Mouse (Mus musculus) heart, embryonic 10.5 days (tissue): ENCODE data around the gene Spred3. TPM values are rescaled to one million over a fixed set of nuclear protein-coding genes. Genes with fewer than 3 reads are reported as not detected.

Experiments used
- polyA plus RNA-seq: library from polyadenylated mRNA; unstranded; fragments of >200 nt; fragmentation: Nextera tagmentation; extraction: Ambion mirVana; gene quantifications from 2 replicates; pipeline ENCODE4 v1.2.1, GENCODE M21; 2016

The Spred3 gene
- polyA plus RNA-seq, 1 experiment from 2014 or later = 2.7 TPM

Other genes with a start within 250 kb of the Spred3 start
- 319 and 371 TPM in 2 replicates for gene Actn4, start 208.1 kb downstream of the Spred3 start, polyA plus RNA-seq
- gene Eif3k, start 188.5 kb downstream of the Spred3 start, polyA plus RNA-seq = 289 and 329 TPM in 2 replicates
- gene Map4k1, start 188.4 kb downstream of the Spred3 start, polyA plus RNA-seq = 9.9 and 14.3 TPM in 2 replicates
- gene Ryr1, start 45.2 kb downstream of the Spred3 start, polyA plus RNA-seq = 0.20 and 0.73 TPM in 2 replicates
- 0.74 and 0.79 TPM in 2 replicates for gene Rasgrp4, start 35.6 kb downstream of the Spred3 start, polyA plus RNA-seq
- gene Fam98c, start 14.2 kb downstream of the Spred3 start, polyA plus RNA-seq = 13.3 and 14.6 TPM in 2 replicates
- 0.51 and 0.64 TPM in 2 replicates for gene Ggn, start 201 bp downstream of the Spred3 start, polyA plus RNA-seq
- 244 and 267 TPM in 2 replicates for gene Psmd8, start 10.3 kb upstream of the Spred3 start, polyA plus RNA-seq
- 0.14 and 0.59 TPM in 2 replicates for gene Catsperg1, start 43.6 kb upstream of the Spred3 start, polyA plus RNA-seq
- gene Kcnk6, start 62.1 kb upstream of the Spred3 start, polyA plus RNA-seq = 1.7 and 2.4 TPM in 2 replicates
- 126 and 131 TPM in 2 replicates for gene Yif1b, start 67.9 kb upstream of the Spred3 start, polyA plus RNA-seq
- gene 2200002D01Rik, start 78.1 kb upstream of the Spred3 start, polyA plus RNA-seq = 8.2 and 9.7 TPM in 2 replicates
- gene Spint2, start 111.5 kb upstream of the Spred3 start, polyA plus RNA-seq = 32.4 and 63.4 TPM in 2 replicates
- 6.4 and 13.8 TPM in 2 replicates for gene Ppp1r14a, start 118.9 kb upstream of the Spred3 start, polyA plus RNA-seq
- 2.5 and 8.7 TPM in 2 replicates for gene Dpf1, start 133.5 kb upstream of the Spred3 start, polyA plus RNA-seq